Mouse (Mus musculus): Measurements from ENCODE around the gene Ankdd1b. TPM values are rescaled to one million over a fixed set of nuclear protein-coding genes. Genes with fewer than 3 reads are reported as not detected.

Ankdd1b gene
- polyA plus RNA-seq, 1 experiment, result 1.7 TPM

- DNase-seq (ENCODE audit: low spot score), result no peak
Measured at GRCm38 (mm10) chr13:96408786-96409185, 62.2 kb downstream of the Ankdd1b start.

GRCm38 (mm10) chr13:96407040-96407439 is 64.0 kb downstream of the Ankdd1b start:
- no peak for DNase-seq (ENCODE audit: low spot score)

GRCm38 (mm10) chr13:96405518-96405917 is 65.5 kb downstream of the Ankdd1b start:
- DNase-seq (ENCODE audit: low spot score), result no peak

GRCm38 (mm10) chr13:96401251-96401650 is 69.7 kb downstream of the Ankdd1b start:
- DNase-seq (ENCODE audit: low spot score), result no peak

GRCm38 (mm10) chr13:96389301-96389700 is 81.7 kb downstream of the Ankdd1b start:
- no peak for DNase-seq (ENCODE audit: low spot score)

- DNase-seq (ENCODE audit: low spot score), result peak; percentile 88
Measured at GRCm38 (mm10) chr13:96388042-96388888, 82.7 kb downstream of the Ankdd1b start, which contains the start of gene Poc5. Gene Poc5, plus strand, starts transcription at chr13:96388294.

- DNase-seq (ENCODE audit: low spot score), result no peak
Measured at GRCm38 (mm10) chr13:96377883-96378282, 93.1 kb downstream of the Ankdd1b start.

GRCm38 (mm10) chr13:96376871-96377270 is 94.1 kb downstream of the Ankdd1b start:
- DNase-seq (ENCODE audit: low spot score), result no peak

GRCm38 (mm10) chr13:96375519-96375918 is 95.5 kb downstream of the Ankdd1b start:
- DNase-seq (ENCODE audit: low spot score), result no peak

Other genes starting within 250 kb of the Ankdd1b start
- 7.0 and 9.8 TPM in 2 replicates for gene Poc5, start 82.9 kb downstream of the Ankdd1b start, polyA plus RNA-seq (2012; rRNA removed)
- not detected in 2 replicates for gene Gm17622, start 19.5 kb upstream of the Ankdd1b start, polyA plus RNA-seq (2012; rRNA removed)
- 11.8 and 12.5 TPM in 2 replicates for gene Polk, start 71.4 kb upstream of the Ankdd1b start, polyA plus RNA-seq (2012; rRNA removed)
- gene Col4a3bp, start 71.4 kb upstream of the Ankdd1b start, polyA plus RNA-seq (2012; rRNA removed), result 42.6 and 54.3 TPM in 2 replicates
- 16.6 and 20.4 TPM in 2 replicates for gene Hmgcr, start 199.7 kb upstream of the Ankdd1b start, polyA plus RNA-seq (2012; rRNA removed)

Data from urinary bladder, adult 2 months (tissue).